Mouse (Mus musculus): ENCODE data around the gene Olfr437. TPM values are rescaled to one million over a fixed set of nuclear protein-coding genes. Genes with fewer than 3 reads are reported as not detected.
"Not testable (repeated sequence)": the region's sequence is repeated elsewhere in the genome, so short reads cannot be mapped to it uniquely, and the experiment has no call there.

The Olfr437 gene
- polyA plus RNA-seq, 1 experiment from 2014 or later, result not detected

DNA sequence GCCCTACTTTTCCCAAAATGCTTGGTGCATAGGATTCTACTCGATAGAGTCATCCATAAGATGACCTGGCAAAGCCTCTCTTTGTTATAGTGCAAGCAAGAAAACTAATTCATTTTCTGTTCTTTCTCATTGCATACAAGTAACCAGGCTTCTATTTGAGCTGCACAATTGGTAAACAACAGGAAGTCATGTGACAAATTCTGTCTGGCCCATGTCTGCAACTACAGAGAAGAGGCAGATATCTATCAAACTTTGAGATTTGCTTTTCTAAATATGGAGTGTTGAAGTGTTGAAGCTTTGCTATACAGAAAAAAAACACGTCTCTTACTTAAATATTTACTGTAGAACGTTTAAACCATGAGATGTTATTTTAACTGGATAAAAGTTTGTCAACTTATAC is 35.0 kb downstream of the Olfr437 start:
- no peaks in the 10 kb centered on the region for H3K36me3 ChIP-seq (ENCODE audit: control insufficient read depth, insufficient read depth, low read length)
- H3K4me2 ChIP-seq (ENCODE audit: low read length), result no peak overlapping the region
- no peaks in the 10 kb centered on the region for H3K27me3 ChIP-seq (replicated peaks; ENCODE audit: control insufficient read depth, insufficient read depth, low read length)
- WGBS, result 38% methylated on average over 3 of the region's 3 CpGs
- no peak overlapping the region for H3K4me3 ChIP-seq (ENCODE audit: low read depth, low read length)
- DNase-seq (ENCODE audit: low spot score), result no peak
- H3K9ac ChIP-seq (ENCODE audit: low read length), result no peak overlapping the region
- ATAC-seq (replicated peaks; ENCODE audit: low FRiP score, low TSS enrichment, low read depth), result no peak
- no peak overlapping the region for H3K27ac ChIP-seq (ENCODE audit: low read depth)
- H3K4me1 ChIP-seq (replicated peaks; ENCODE audit: control insufficient read depth, insufficient read depth, low read length), result no peaks in the 10 kb centered on the region
- no peaks in the 10 kb centered on the region for H3K9me3 ChIP-seq (ENCODE audit: control insufficient read depth, low read length)

DNA sequence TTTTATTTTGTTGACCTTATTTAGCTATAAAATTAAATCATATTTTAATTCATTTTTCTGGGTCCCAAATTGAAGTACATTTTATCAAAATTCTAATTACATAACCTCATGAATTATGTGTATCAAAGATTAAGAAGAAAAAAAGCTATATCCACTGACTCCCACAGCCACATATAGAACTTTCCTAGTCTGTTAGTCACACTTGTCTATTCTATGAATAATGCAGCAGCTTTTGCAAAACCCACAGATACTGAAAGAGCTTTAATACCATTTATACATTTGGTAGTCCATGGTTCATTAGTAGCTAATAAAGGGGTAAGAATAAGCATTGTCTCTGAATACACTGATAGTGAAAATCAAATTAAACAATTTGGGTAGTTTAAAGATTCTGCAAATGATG is 39.7 kb downstream of the Olfr437 start:
- H3K27me3 ChIP-seq (replicated peaks; ENCODE audit: control insufficient read depth, insufficient read depth, low read length), result no peaks in the 10 kb centered on the region
- H3K27ac ChIP-seq (ENCODE audit: low read depth), result no peak overlapping the region
- H3K4me1 ChIP-seq (replicated peaks; ENCODE audit: control insufficient read depth, insufficient read depth, low read length), result no peaks in the 10 kb centered on the region
- no peak overlapping the region for H3K4me2 ChIP-seq (ENCODE audit: low read length)
- DNase-seq (ENCODE audit: low spot score), result no peak
- H3K36me3 ChIP-seq (ENCODE audit: control insufficient read depth, insufficient read depth, low read length), result no peaks in the 10 kb centered on the region
- no peak for ATAC-seq (replicated peaks; ENCODE audit: low FRiP score, low TSS enrichment, low read depth)
- no peak overlapping the region for H3K4me3 ChIP-seq (ENCODE audit: low read depth, low read length)
- H3K9me3 ChIP-seq (ENCODE audit: control insufficient read depth, low read length), result no peaks in the 10 kb centered on the region
- H3K9ac ChIP-seq (ENCODE audit: low read length), result no peak overlapping the region

DNA sequence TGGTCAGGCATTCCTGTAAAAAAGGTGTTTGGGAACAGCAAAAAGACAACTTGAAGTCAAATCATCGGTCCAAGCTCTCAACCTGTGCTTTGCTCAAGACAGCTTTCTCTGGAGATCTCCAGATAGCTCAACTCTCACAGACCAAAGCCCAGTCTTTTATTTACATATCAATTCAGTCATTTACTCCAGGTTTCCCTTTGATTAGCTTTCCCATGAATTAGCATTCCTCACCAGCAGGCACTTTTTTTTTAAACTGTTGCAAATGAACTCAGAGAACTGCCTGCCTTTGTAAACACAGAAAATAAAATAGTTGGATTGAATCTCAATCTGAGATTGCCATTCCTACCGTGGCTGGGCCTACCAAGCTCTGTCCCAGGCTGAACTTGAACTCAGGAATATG is 42.3 kb downstream of the Olfr437 start:
- H3K27ac ChIP-seq (ENCODE audit: low read depth), result no peak overlapping the region
- ATAC-seq (replicated peaks; ENCODE audit: low FRiP score, low TSS enrichment, low read depth), result no peak
- no peak overlapping the region for H3K4me2 ChIP-seq (ENCODE audit: low read length)
- DNase-seq (ENCODE audit: low spot score), result no peak
- WGBS, result 37% methylated on average over 2 of the region's 2 CpGs
- H3K4me3 ChIP-seq (ENCODE audit: low read depth, low read length), result no peak overlapping the region
- H3K9ac ChIP-seq (ENCODE audit: low read length), result no peak overlapping the region
- no peaks in the 10 kb centered on the region for H3K36me3 ChIP-seq (ENCODE audit: control insufficient read depth, insufficient read depth, low read length)
- no peaks in the 10 kb centered on the region for H3K9me3 ChIP-seq (ENCODE audit: control insufficient read depth, low read length)
- H3K27me3 ChIP-seq (replicated peaks; ENCODE audit: control insufficient read depth, insufficient read depth, low read length), result no peaks in the 10 kb centered on the region
- H3K4me1 ChIP-seq (replicated peaks; ENCODE audit: control insufficient read depth, insufficient read depth, low read length), result no peaks in the 10 kb centered on the region

DNA sequence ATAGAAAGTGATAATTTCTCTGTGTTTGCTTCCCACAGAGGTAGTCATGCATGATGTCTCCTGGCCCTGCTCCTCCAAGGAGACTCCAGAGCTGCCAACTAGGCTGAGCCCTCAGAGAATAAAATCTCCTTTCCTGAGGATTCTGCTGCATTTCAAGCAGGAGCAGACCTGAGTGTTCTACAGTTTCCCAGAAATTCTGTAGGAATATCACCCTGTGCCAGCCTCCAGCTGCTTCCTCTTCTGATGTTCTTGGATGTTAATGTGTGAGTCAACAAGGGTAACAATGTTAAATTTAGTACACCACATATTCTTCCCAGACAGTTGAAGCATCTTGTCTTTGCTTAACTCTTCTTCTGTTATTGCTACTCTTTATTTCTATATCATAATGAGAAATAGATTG is 49.8 kb downstream of the Olfr437 start, which contains the start of gene Olfr434:
Gene Olfr434 (plus strand): TSS at position 149 of the 400 bp plus-strand sequence.
- not testable (repeated sequence) for H3K4me3 ChIP-seq (ENCODE audit: low read depth, low read length); H3K9me3 ChIP-seq (ENCODE audit: control insufficient read depth, low read length); H3K4me1 ChIP-seq (replicated peaks; ENCODE audit: control insufficient read depth, insufficient read depth, low read length); ATAC-seq (replicated peaks; ENCODE audit: low FRiP score, low TSS enrichment, low read depth); H3K27me3 ChIP-seq (replicated peaks; ENCODE audit: control insufficient read depth, insufficient read depth, low read length); DNase-seq (ENCODE audit: low spot score); H3K36me3 ChIP-seq (ENCODE audit: control insufficient read depth, insufficient read depth, low read length); H3K9ac ChIP-seq (ENCODE audit: low read length); H3K27ac ChIP-seq (ENCODE audit: low read depth); H3K4me2 ChIP-seq (ENCODE audit: low read length)

Other genes with a start within 250 kb of the Olfr437 start
- gene Olfr446, start 241.9 kb upstream of the Olfr437 start, polyA plus RNA-seq (2014; fragmentation: Nextera tagmentation; extraction: Ambion mirVana), result not detected in 2 replicates
- not detected in 2 replicates for gene Olfr444, start 214.2 kb upstream of the Olfr437 start, polyA plus RNA-seq (2014; fragmentation: Nextera tagmentation; extraction: Ambion mirVana)
- not detected in 2 replicates for gene Olfr441, start 56.9 kb upstream of the Olfr437 start, polyA plus RNA-seq (2014; fragmentation: Nextera tagmentation; extraction: Ambion mirVana)
- not detected in 2 replicates for gene Olfr237-ps1, start 16.7 kb upstream of the Olfr437 start, polyA plus RNA-seq (2014; fragmentation: Nextera tagmentation; extraction: Ambion mirVana)
- gene Olfr13, start 8.9 kb downstream of the Olfr437 start, polyA plus RNA-seq (2014; fragmentation: Nextera tagmentation; extraction: Ambion mirVana), result not detected in 2 replicates
- gene Olfr435, start 33.9 kb downstream of the Olfr437 start, polyA plus RNA-seq (2014; fragmentation: Nextera tagmentation; extraction: Ambion mirVana), result not detected in 2 replicates
- gene Olfr434, start 49.7 kb downstream of the Olfr437 start, polyA plus RNA-seq (2014; fragmentation: Nextera tagmentation; extraction: Ambion mirVana), result not detected in 2 replicates
- not detected in 2 replicates for gene Olfr47, start 68.2 kb downstream of the Olfr437 start, polyA plus RNA-seq (2014; fragmentation: Nextera tagmentation; extraction: Ambion mirVana)
- gene Arhgef5, start 102.3 kb downstream of the Olfr437 start, polyA plus RNA-seq (2014; fragmentation: Nextera tagmentation; extraction: Ambion mirVana), result 17.3 and 20.3 TPM in 2 replicates
- not detected in 2 replicates for gene Nobox, start 146.3 kb downstream of the Olfr437 start, polyA plus RNA-seq (2014; fragmentation: Nextera tagmentation; extraction: Ambion mirVana)

Data from intestine, embryonic 14.5 days (tissue).